Mouse (Mus musculus): ENCODE measurements around the gene Gm45213. TPM values are rescaled to one million over a fixed set of nuclear protein-coding genes. Genes with fewer than 3 reads are reported as not detected.

Gene Gm45213
- polyA plus RNA-seq (2015; fragmentation: Nextera tagmentation; extraction: Ambion mirVana): not detected in 2 replicates

DNA sequence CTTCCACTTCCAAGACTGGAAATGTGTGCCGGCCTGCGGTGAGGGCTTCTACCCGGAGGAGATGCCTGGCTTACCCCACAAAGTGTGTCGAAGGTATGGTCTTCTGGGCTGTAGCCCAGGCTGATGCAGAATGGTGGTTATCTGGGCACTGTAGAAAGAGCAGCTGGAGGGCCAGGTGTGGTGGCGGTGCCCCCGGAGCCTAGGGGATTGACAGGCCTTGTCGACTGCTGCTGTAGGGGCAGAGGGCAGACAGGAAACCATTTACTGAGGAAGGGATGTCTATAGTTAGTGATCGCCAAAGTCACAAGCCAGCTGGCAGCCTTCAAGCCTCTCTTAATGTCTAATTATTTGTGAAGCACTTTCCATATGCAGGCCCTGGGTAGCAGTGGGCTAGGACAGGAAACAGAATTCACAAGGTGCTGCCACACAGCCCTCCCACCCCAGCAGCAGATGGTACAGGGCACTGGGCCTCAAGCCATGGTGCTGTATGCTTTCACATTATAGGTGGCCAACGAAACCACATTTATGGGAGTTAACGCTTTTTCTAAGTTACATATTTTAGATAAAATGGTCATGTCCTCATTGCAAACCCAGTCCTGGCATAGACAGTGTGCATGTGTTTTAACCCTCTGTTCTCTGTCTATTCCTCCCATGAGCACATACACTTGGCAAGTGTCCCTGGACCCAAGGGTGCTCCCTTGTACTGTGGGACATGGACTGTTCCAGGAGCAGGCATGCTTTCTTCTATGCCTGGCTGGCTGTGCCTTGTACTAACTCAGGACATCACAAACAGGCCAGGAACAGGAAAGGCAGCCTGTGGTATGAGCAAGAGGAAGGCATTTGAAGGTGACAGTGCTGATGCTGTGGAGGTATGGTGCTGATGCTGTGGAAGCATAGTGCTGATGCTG lies at the start of gene Gm45213:
Gene Gm45213 (plus strand): TSS at position 51 of the 908 bp plus-strand sequence.

DNA sequence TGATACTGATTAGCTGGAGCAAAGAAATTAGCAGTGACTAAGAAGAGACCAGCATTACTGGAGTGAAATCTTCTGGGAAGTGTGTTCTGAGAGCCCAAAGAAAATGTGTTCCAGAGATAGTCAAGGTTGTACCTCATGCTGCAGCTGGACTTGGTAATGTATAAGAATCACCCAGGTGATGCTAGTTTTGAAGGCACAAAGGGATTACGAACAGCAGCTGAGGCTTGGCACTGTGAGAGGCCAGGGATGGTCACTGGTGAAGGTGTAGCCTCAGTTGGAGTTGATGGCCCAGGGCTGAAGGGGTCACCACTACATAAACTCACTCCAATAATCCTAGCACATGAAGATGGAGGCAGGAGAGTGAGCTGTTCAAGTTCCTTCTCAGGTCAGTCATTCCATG lies 15.3 kb downstream of the Gm45213 start, which contains the start of gene Snrpa1:
Gene Snrpa1 (plus strand): TSS at position 301 of the 400 bp plus-strand sequence.

DNA sequence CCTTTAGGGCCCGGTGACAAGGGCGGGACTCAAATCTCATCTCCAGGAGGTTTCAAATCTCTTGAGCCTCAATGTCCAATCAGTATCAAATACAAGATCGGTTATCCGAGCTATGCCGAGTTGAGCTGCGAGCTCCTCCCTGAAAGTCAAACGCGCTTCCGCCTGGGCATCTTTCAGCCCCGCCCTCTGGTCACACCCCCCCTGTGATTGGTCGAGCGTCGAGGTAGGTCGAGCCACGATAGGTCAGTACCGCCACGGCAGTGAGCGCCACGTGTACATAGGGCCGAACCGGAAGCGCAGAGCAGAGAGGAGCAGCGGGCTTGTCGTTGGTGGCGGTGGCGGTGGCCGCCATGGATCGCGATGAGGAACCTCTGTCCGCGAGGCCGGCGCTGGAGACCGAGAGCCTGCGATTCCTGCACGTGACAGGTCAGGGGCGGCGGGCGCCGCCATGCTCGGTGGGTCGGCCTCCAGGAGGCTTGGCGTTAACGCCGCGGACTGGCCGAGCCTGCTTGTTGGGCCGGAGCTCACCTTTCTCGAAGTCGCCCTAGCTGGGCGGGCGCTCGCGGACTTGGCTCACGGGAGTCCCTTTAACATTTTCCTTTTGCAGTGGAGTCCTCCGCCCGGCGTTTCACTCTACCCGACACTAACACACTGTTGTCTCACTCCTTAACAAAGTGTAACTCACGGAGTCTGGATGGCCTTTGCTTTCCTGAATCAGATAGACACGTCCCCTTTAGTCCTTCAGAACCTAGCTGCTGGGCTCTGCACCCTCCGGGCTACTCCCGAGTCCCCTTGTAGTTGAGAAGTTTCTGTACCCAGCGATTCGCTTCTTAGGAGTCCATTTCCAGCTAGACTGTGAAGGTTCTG lies 36.2 kb downstream of the Gm45213 start, which contains the start of gene Selenos:
Gene Selenos (plus strand): TSS at position 286 of the 867 bp plus-strand sequence.

DNA sequence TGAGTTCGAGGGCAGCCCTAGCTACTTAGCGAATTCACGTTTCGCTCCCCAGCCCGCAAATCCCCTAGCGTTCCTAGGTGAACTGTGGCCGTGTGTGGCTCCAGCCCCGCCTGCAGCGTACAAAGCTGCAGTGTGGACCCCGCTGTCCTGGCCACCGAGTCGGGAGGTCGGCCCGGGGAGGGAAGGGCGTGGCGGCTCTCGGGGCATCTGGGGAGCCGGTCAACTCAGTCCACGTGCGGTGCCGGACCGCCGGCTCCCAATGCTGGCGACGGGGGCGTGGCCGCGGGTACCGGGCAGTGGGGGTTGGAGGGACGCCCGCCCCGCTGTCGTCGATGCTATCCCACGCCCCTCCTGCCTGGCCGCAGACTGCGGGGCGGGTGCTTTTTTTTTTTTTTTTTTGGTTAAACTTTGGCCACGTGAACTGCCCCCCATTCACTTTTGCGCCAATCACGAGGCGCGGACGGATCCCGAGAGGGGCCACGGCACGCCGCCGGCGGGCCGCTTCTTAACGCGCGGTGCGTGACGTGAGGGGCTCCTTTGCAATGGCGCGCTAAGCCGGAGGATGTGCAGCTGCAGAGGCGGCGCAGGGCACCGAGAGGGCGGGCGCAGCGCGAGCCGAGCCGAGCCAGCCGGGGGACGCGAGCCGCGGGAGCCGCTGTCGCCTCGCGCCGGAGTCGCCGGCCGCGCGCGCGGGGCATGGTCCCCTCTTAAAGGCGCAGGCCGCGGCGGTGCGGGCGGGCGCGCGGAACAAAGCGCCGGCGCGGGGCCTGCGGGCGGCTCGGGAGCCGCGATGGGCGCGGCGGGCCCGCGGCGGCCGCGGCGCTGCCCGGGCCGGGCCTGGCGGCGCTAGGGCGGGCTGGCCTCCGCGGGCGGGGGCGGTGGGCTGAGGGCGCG lies 65.8 kb downstream of the Gm45213 start, which contains the start of gene Chsy1:
Gene Chsy1 (plus strand): TSS at position 555 of the 894 bp plus-strand sequence.

Other genes with a start within 250 kb of the Gm45213 start
- 3.0 and 4.0 TPM in 2 replicates for gene Pcsk6, start 181.9 kb upstream of the Gm45213 start, polyA plus RNA-seq (2015; fragmentation: Nextera tagmentation; extraction: Ambion mirVana)
- 59.3 and 74.2 TPM in 2 replicates for gene Snrpa1, start 15.4 kb downstream of the Gm45213 start, polyA plus RNA-seq (2015; fragmentation: Nextera tagmentation; extraction: Ambion mirVana)
- 140 and 181 TPM in 2 replicates for gene Selenos, start 36.0 kb downstream of the Gm45213 start, polyA plus RNA-seq (2015; fragmentation: Nextera tagmentation; extraction: Ambion mirVana)
- 4.9 and 5.7 TPM in 2 replicates for gene Chsy1, start 65.9 kb downstream of the Gm45213 start, polyA plus RNA-seq (2015; fragmentation: Nextera tagmentation; extraction: Ambion mirVana)

All from adrenal gland, postnatal 0 days (tissue).